Mouse (Mus musculus) lung, embryonic 15.5 days (tissue): ENCODE results near the gene Rai1. TPM values are rescaled to one million over a fixed set of nuclear protein-coding genes. Genes with fewer than 3 reads are reported as not detected.
A peak's percentile ranks its signal among the peaks of the same experiment; 100 is the strongest.

Experiments
- ATAC-seq: fragments of 200-750 bp; cut with Nextera tagmentation; 2 replicates; pipeline ENCODE4 v1.8.0; 2017; ENCODE audit warnings: moderate number of reproducible peaks, borderline replicate concordance; ENCODE audit not compliant: low FRiP score, low TSS enrichment; ENCODE audit errors: extremely low read depth
- H3K27ac ChIP-seq: fragments of 300-500 bp; sonication (generic); 2 replicates; pipeline ENCODE4 v1.5.1; 2015; ENCODE audit warnings: moderate library complexity, mild to moderate bottlenecking, inconsistent platforms
- H3K27me3 ChIP-seq: fragments of 300-500 bp; sonication (generic); 2 replicates; pipeline ENCODE4 v1.6.1; 2015; ENCODE audit warnings: inconsistent platforms
- H3K36me3 ChIP-seq: fragments of 300-500 bp; sonication (generic); 2 replicates; pipeline ENCODE4 v1.6.1; 2015; ENCODE audit warnings: inconsistent platforms
- H3K4me1 ChIP-seq: fragments of 300-500 bp; sonication (generic); 2 replicates; pipeline ENCODE4 v1.6.1; 2015; ENCODE audit warnings: inconsistent platforms
- H3K4me2 ChIP-seq: fragments of 300-500 bp; sonication (generic); 2 replicates; pipeline ENCODE4 v1.6.1; 2015; ENCODE audit warnings: inconsistent platforms, mild to moderate bottlenecking, moderate library complexity
- H3K4me3 ChIP-seq: fragments of 300-500 bp; sonication (generic); 2 replicates; pipeline ENCODE4 v1.5.1; 2015; ENCODE audit warnings: mild to moderate bottlenecking, inconsistent platforms
- H3K9ac ChIP-seq: fragments of 300-500 bp; sonication (generic); 2 replicates; pipeline ENCODE4 v1.6.1; 2015; ENCODE audit warnings: inconsistent platforms
- H3K9me3 ChIP-seq: fragments of 300-500 bp; sonication (generic); 2 replicates; pipeline ENCODE4 v1.6.1; 2016; ENCODE audit warnings: inconsistent platforms
- WGBS: fragments of 180-500 bp; shearing (Covaris S2); methylation state at CpG from one replicate; pipeline ENCODE4 v1.1.7; 2015; 5-methylcytosine and 5-hydroxymethylcytosine counted together
- polyA plus RNA-seq: library from polyadenylated mRNA; unstranded; fragments of >200 nt; fragmentation: Nextera tagmentation; extraction: Ambion mirVana; gene quantifications from 2 replicates; pipeline ENCODE4 v1.2.1, GENCODE M21; 2015

Rai1 gene
- polyA plus RNA-seq, 1 experiment from 2014 or later = 27.9 TPM

GRCm38 (mm10) chr11:60099555-60100186 lies 5.1 kb upstream of the Rai1 start:
- Histone ChIP-seq H3K9ac (no peak overlapping the region), H3K4me3 (no peak overlapping the region), H3K27ac (no peak overlapping the region), H3K9me3 (no peaks in the 10 kb centered on the region), H3K4me2 (no peak overlapping the region), H3K36me3 (no peaks in the 10 kb centered on the region), H3K27me3 (no peaks in the 10 kb centered on the region), H3K4me1 (peaks cover 40% of the 10 kb centered on the region)
- 49% methylated on average over 8 of the region's 8 CpGs for WGBS
- ATAC-seq = no peak

GRCm38 (mm10) chr11:60100827-60101555 lies 3.8 kb upstream of the Rai1 start:
- Histone ChIP-seq H3K27me3 (no peaks in the 10 kb centered on the region), H3K36me3 (no peaks in the 10 kb centered on the region), H3K4me1 (peaks cover 27% of the 10 kb centered on the region), H3K9ac (no peak overlapping the region), H3K9me3 (no peaks in the 10 kb centered on the region), H3K4me3 (no peak overlapping the region), H3K4me2 (no peak overlapping the region), H3K27ac (peak overlapping the region; percentile 46; the same call in 1 of the 2 replicates)
- no peak for ATAC-seq
- 64% methylated on average over 4 of the region's 4 CpGs for whole genome bisulfite sequencing

- Histone ChIP-seq H3K27me3 (no peaks in the 10 kb centered on the region), H3K4me1 (peaks cover 30% of the 10 kb centered on the region), H3K4me2 (no peak overlapping the region), H3K27ac (peak overlapping the region; percentile 48; the same call in 1 of the 2 replicates), H3K4me3 (no peak overlapping the region), H3K9me3 (no peaks in the 10 kb centered on the region), H3K9ac (no peak overlapping the region), H3K36me3 (no peaks in the 10 kb centered on the region)
- WGBS = 84% methylated on average over 4 of the region's 4 CpGs
- no peak for ATAC-seq
These were observed 2.8 kb upstream of the Rai1 start for GRCm38 (mm10) chr11:60101986-60102385.

- Histone ChIP-seq H3K27ac (peak overlapping the region; percentile 48), H3K9ac (no peak overlapping the region), H3K9me3 (no peaks in the 10 kb centered on the region), H3K4me1 (peaks cover 37% of the 10 kb centered on the region), H3K36me3 (no peaks in the 10 kb centered on the region), H3K4me3 (no peak overlapping the region), H3K4me2 (no peak overlapping the region), H3K27me3 (no peaks in the 10 kb centered on the region)
- ATAC-seq = no peak
- WGBS = 35% methylated on average over 6 of the region's 6 CpGs
These were observed 2.1 kb upstream of the Rai1 start for GRCm38 (mm10) chr11:60102664-60103063.

- no peak for ATAC-seq
- 82% methylated on average over 7 of the region's 7 CpGs for WGBS
- H3K9me3 ChIP-seq = no peaks in the 10 kb centered on the region
These were observed 1.2 kb upstream of the Rai1 start for GRCm38 (mm10) chr11:60103567-60103966.

GRCm38 (mm10) chr11:60105593-60106542 lies 1.1 kb downstream of the Rai1 start:
- H3K36me3 ChIP-seq = no peaks in the 10 kb centered on the region
- no peaks in the 10 kb centered on the region for H3K9me3 ChIP-seq
- H3K4me2 ChIP-seq = peak overlapping the region; percentile 70
- peak overlapping the region; percentile 97 for H3K9ac ChIP-seq
- no peaks in the 10 kb centered on the region for H3K27me3 ChIP-seq
- peak overlapping the region; percentile 82 for H3K4me3 ChIP-seq
- peak overlapping the region; percentile 96 for H3K27ac ChIP-seq
- WGBS = under 1% methylated on average over 88 of the region's 88 CpGs
- peaks cover 66% of the 10 kb centered on the region for H3K4me1 ChIP-seq
- ATAC-seq = peak; percentile 19

More at GRCm38 (mm10) chr11:60103567-60103966, 1.2 kb upstream of the Rai1 start:
- H3K4me1 ChIP-seq = peaks cover 46% of the 10 kb centered on the region
- no peaks in the 10 kb centered on the region for H3K36me3 ChIP-seq
- no peak overlapping the region for H3K4me3 ChIP-seq
- no peak overlapping the region for H3K27ac ChIP-seq
- no peak overlapping the region for H3K4me2 ChIP-seq
- no peak overlapping the region for H3K9ac ChIP-seq
- no peaks in the 10 kb centered on the region for H3K27me3 ChIP-seq

GRCm38 (mm10) chr11:60106543-60107110 lies 1.8 kb downstream of the Rai1 start:
- H3K9ac ChIP-seq = peak overlapping the region; percentile 97
- H3K9me3 ChIP-seq = no peaks in the 10 kb centered on the region
- peak overlapping the region; percentile 70 for H3K4me2 ChIP-seq
- peak; percentile 39; the same call in 1 of the 2 replicates for ATAC-seq
- WGBS = under 1% methylated on average over 14 of the region's 14 CpGs
- H3K4me1 ChIP-seq = peaks cover 68% of the 10 kb centered on the region
- H3K4me3 ChIP-seq = peak overlapping the region; percentile 82
- peak overlapping the region; percentile 96 for H3K27ac ChIP-seq
- H3K27me3 ChIP-seq = no peaks in the 10 kb centered on the region
- H3K36me3 ChIP-seq = no peaks in the 10 kb centered on the region

- WGBS = 63% methylated on average over 3 of the region's 3 CpGs
- no peak for ATAC-seq
These were observed 2.6 kb downstream of the Rai1 start for GRCm38 (mm10) chr11:60107449-60107848.

GRCm38 (mm10) chr11:60108631-60109172 lies 3.9 kb downstream of the Rai1 start:
- 26% methylated on average over 5 of the region's 5 CpGs for WGBS
- no peak overlapping the region for H3K4me3 ChIP-seq
- no peaks in the 10 kb centered on the region for H3K27me3 ChIP-seq
- no peaks in the 10 kb centered on the region for H3K36me3 ChIP-seq
- H3K27ac ChIP-seq = peak overlapping the region; percentile 96
- peaks cover 76% of the 10 kb centered on the region for H3K4me1 ChIP-seq
- H3K9me3 ChIP-seq = no peaks in the 10 kb centered on the region
- ATAC-seq = peak; percentile 41
- no peak overlapping the region for H3K9ac ChIP-seq
- H3K4me2 ChIP-seq = peak overlapping the region; percentile 70

More at GRCm38 (mm10) chr11:60107449-60107848, 2.6 kb downstream of the Rai1 start:
- Histone ChIP-seq H3K27me3 (no peaks in the 10 kb centered on the region), H3K27ac (peak overlapping the region; percentile 96), H3K9me3 (no peaks in the 10 kb centered on the region), H3K9ac (peak overlapping the region; percentile 8; the same call in 1 of the 2 replicates), H3K4me2 (peak overlapping the region; percentile 70), H3K4me3 (0 out of 2 replicates have a peak overlapping the region, but pooled peaks have one; percentile 1), H3K36me3 (no peaks in the 10 kb centered on the region), H3K4me1 (peaks cover 75% of the 10 kb centered on the region)

GRCm38 (mm10) chr11:60110386-60110785 lies 5.6 kb downstream of the Rai1 start:
- no peaks in the 10 kb centered on the region for H3K9me3 ChIP-seq
- H3K9ac ChIP-seq = no peak overlapping the region
- H3K27ac ChIP-seq = peak overlapping the region; percentile 96
- no peak overlapping the region for H3K4me2 ChIP-seq
- H3K4me1 ChIP-seq = peaks cover 83% of the 10 kb centered on the region
- 38% methylated on average over 5 of the region's 5 CpGs for whole genome bisulfite sequencing
- no peaks in the 10 kb centered on the region for H3K27me3 ChIP-seq
- no peak overlapping the region for H3K4me3 ChIP-seq
- H3K36me3 ChIP-seq = no peaks in the 10 kb centered on the region
- ATAC-seq = no peak

GRCm38 (mm10) chr11:60111576-60111975 lies 6.8 kb downstream of the Rai1 start:
- Histone ChIP-seq H3K27ac (peak overlapping the region; percentile 94), H3K36me3 (no peaks in the 10 kb centered on the region), H3K4me3 (no peak overlapping the region), H3K4me2 (no peak overlapping the region), H3K9ac (no peak overlapping the region), H3K27me3 (no peaks in the 10 kb centered on the region), H3K9me3 (no peaks in the 10 kb centered on the region), H3K4me1 (peaks cover 93% of the 10 kb centered on the region)
- WGBS = 85% methylated on average over 2 of the region's 2 CpGs
- no peak for ATAC-seq
